Mouse (Mus musculus): ENCODE data around the gene Sdc3. TPM values are rescaled to one million over a fixed set of nuclear protein-coding genes. Genes with fewer than 3 reads are reported as not detected.

The Sdc3 gene
- polyA plus RNA-seq, 1 experiment from 2014 or later, result 113 TPM

DNA sequence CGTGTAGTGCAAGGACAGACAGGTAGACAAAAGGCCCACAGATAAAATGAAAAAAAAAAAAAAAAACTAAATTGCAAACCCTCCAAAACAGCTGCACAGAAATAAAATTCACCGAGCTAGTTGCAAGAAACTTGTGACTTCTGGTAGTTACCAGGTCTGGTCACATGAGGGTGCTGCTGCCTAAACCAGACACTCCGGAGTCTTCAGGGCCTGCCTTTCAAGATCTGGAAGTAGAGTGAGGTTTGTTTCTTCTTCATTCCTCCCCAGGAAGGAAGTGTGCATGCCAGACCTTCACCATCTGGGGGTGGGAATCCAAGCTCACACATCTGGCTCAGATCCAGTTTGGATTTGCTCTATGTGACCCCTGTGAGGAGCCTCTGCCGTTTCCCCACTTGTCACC lies 7.6 kb upstream of the Sdc3 start:
- Histone ChIP-seq H3K36me3 (ENCODE audit: control insufficient read depth, insufficient read depth) (peaks cover 4% of the 10 kb centered on the region), H3K27me3 (replicated peaks; ENCODE audit: control insufficient read depth, insufficient read depth, low read length) (no peaks in the 10 kb centered on the region), H3K4me1 (replicated peaks; ENCODE audit: control insufficient read depth, insufficient read depth, low read length) (no peaks in the 10 kb centered on the region), H3K27ac (ENCODE audit: low read length) (no peak overlapping the region), H3K9ac (replicated peaks; ENCODE audit: low read depth, low read length) (no peak overlapping the region), H3K4me2 (ENCODE audit: low read length) (no peak overlapping the region), H3K4me3 (replicated peaks; ENCODE audit: low read length) (no peak overlapping the region), H3K9me3 (ENCODE audit: control insufficient read depth, low read length) (no peaks in the 10 kb centered on the region)
- 30% methylated on average over 4 of the region's 4 CpGs for WGBS
- ATAC-seq, result peak; percentile 43; the same call in 1 of the 2 replicates

- H3K4me3 ChIP-seq (replicated peaks; ENCODE audit: low read length), result no peak overlapping the region
- ATAC-seq, result no peak
- 83% methylated on average over 5 of the region's 5 CpGs for WGBS
Measured at GRCm38 (mm10) chr4:130787530-130787929, 4.8 kb upstream of the Sdc3 start.

GRCm38 (mm10) chr4:130790180-130790579 lies 2.2 kb upstream of the Sdc3 start:
- H3K9ac ChIP-seq (replicated peaks; ENCODE audit: low read depth, low read length), result no peak overlapping the region
- H3K4me1 ChIP-seq (replicated peaks; ENCODE audit: control insufficient read depth, insufficient read depth, low read length), result peaks cover 25% of the 10 kb centered on the region
- H3K27me3 ChIP-seq (replicated peaks; ENCODE audit: control insufficient read depth, insufficient read depth, low read length), result no peaks in the 10 kb centered on the region
- no peak overlapping the region for H3K4me3 ChIP-seq (replicated peaks; ENCODE audit: low read length)
- H3K4me2 ChIP-seq (ENCODE audit: low read length), result no peak overlapping the region
- no peaks in the 10 kb centered on the region for H3K9me3 ChIP-seq (ENCODE audit: control insufficient read depth, low read length)
- 7% methylated on average over 6 of the region's 6 CpGs for WGBS
- peak; percentile 41; the same call in 1 of the 2 replicates for ATAC-seq
- H3K36me3 ChIP-seq (ENCODE audit: control insufficient read depth, insufficient read depth), result no peaks in the 10 kb centered on the region
- H3K27ac ChIP-seq (ENCODE audit: low read length), result no peak overlapping the region

More at GRCm38 (mm10) chr4:130787530-130787929, 4.8 kb upstream of the Sdc3 start:
- Histone ChIP-seq H3K9me3 (ENCODE audit: control insufficient read depth, low read length) (no peaks in the 10 kb centered on the region), H3K36me3 (ENCODE audit: control insufficient read depth, insufficient read depth) (no peaks in the 10 kb centered on the region), H3K9ac (replicated peaks; ENCODE audit: low read depth, low read length) (no peak overlapping the region), H3K4me1 (replicated peaks; ENCODE audit: control insufficient read depth, insufficient read depth, low read length) (peaks cover 3% of the 10 kb centered on the region; the same call in 1 of the 2 replicates), H3K27me3 (replicated peaks; ENCODE audit: control insufficient read depth, insufficient read depth, low read length) (no peaks in the 10 kb centered on the region), H3K4me2 (ENCODE audit: low read length) (no peak overlapping the region), H3K27ac (ENCODE audit: low read length) (no peak overlapping the region)

DNA sequence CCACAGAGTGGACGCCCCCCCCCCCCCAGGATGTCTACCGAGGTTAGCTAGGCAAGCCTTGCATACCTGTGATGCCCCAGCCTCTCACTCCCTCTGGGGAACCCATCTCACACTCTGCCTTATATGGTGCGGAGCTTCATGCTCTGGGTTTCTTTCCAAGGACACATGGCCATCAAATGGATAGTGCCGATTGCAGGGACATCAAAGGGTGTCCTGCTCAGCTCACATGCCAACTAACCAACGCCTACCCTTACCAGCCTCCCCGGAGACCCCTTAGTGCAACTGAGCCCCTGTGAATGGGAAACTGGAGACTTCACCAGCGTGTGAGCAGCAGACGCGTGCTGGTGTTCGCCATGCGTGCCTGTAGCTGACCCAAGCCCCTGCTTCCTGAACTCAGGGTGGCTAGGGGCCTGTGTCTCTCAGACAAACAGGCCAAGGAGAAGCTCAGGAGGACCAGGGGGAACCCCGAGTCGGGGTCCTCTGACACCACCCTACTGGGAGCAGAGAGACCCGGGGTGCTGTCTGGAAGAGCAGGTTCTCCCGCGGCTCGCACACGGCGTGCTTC lies 444 bp upstream of the Sdc3 start:
- Histone ChIP-seq H3K4me3 (replicated peaks; ENCODE audit: low read length) (peak overlapping the region; percentile 89), H3K4me2 (ENCODE audit: low read length) (peak overlapping the region; percentile 84), H3K4me1 (replicated peaks; ENCODE audit: control insufficient read depth, insufficient read depth, low read length) (peaks cover 31% of the 10 kb centered on the region), H3K9me3 (ENCODE audit: control insufficient read depth, low read length) (no peaks in the 10 kb centered on the region), H3K36me3 (ENCODE audit: control insufficient read depth, insufficient read depth) (no peaks in the 10 kb centered on the region), H3K27ac (ENCODE audit: low read length) (peak overlapping the region; percentile 78; the same call in 1 of the 2 replicates), H3K9ac (replicated peaks; ENCODE audit: low read depth, low read length) (peak overlapping the region; percentile 99), H3K27me3 (replicated peaks; ENCODE audit: control insufficient read depth, insufficient read depth, low read length) (no peaks in the 10 kb centered on the region)
- WGBS, result 6% methylated on average over 17 of the region's 19 CpGs
- peak; percentile 51 for ATAC-seq

GRCm38 (mm10) chr4:130793180-130793501 lies 804 bp downstream of the Sdc3 start:
- Histone ChIP-seq H3K4me3 (replicated peaks; ENCODE audit: low read length) (peak overlapping the region; percentile 89), H3K36me3 (ENCODE audit: control insufficient read depth, insufficient read depth) (no peaks in the 10 kb centered on the region), H3K9me3 (ENCODE audit: control insufficient read depth, low read length) (no peaks in the 10 kb centered on the region), H3K9ac (replicated peaks; ENCODE audit: low read depth, low read length) (peak overlapping the region; percentile 99), H3K27me3 (replicated peaks; ENCODE audit: control insufficient read depth, insufficient read depth, low read length) (no peaks in the 10 kb centered on the region), H3K4me2 (ENCODE audit: low read length) (peak overlapping the region; percentile 84), H3K27ac (ENCODE audit: low read length) (peak overlapping the region; percentile 78; the same call in 1 of the 2 replicates), H3K4me1 (replicated peaks; ENCODE audit: control insufficient read depth, insufficient read depth, low read length) (peaks cover 43% of the 10 kb centered on the region)
- no peak for ATAC-seq
- WGBS, result 44% methylated on average over 7 of the region's 7 CpGs

DNA sequence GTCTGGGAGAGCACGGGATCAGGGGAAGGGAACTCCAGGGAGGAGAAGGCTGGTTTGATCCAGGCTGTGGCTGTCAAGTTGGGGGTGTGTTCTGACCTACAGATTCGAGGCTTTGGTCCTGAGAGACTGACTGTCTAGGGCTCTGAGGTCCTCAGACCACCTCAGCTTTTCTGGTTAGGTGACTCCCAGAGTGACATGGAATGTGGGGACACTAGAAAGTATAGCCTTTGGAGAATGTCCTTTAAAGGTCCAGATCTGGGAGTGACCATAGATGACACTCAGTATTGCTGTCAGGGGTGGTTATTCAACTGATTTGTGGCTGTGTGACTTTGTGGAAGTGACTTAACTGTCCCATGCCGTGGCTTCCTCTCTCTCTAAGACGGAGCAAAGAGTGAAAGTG lies 2.4 kb downstream of the Sdc3 start:
- H3K9me3 ChIP-seq (ENCODE audit: control insufficient read depth, low read length), result no peaks in the 10 kb centered on the region
- no peaks in the 10 kb centered on the region for H3K36me3 ChIP-seq (ENCODE audit: control insufficient read depth, insufficient read depth)
- no peak for ATAC-seq
- H3K4me3 ChIP-seq (replicated peaks; ENCODE audit: low read length), result peak overlapping the region; percentile 20
- no peak overlapping the region for H3K27ac ChIP-seq (ENCODE audit: low read length)
- H3K27me3 ChIP-seq (replicated peaks; ENCODE audit: control insufficient read depth, insufficient read depth, low read length), result no peaks in the 10 kb centered on the region
- H3K4me1 ChIP-seq (replicated peaks; ENCODE audit: control insufficient read depth, insufficient read depth, low read length), result peaks cover 57% of the 10 kb centered on the region
- 52% methylated on average over 4 of the region's 4 CpGs for WGBS
- H3K9ac ChIP-seq (replicated peaks; ENCODE audit: low read depth, low read length), result peak overlapping the region; percentile 40
- peak overlapping the region; percentile 48 for H3K4me2 ChIP-seq (ENCODE audit: low read length)

DNA sequence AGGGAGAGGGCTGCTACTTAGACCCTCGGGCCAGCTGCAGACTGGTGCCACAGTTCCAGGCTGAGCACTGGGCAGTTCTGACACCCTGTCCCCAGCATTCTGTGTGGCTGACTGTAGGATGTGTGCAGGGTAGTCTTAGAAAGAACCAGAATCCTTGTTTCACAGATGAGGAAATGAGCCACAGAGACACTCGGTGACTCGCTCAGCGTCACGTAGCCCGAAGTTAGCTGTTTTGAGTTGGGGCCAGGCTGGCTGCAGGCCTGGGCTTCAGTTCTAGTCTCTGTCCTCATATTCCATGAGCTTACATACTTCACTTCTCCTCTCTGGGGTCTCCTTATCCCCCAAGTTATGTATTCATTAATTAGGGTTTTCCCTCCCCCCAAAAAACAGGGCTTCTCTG lies 3.6 kb downstream of the Sdc3 start:
- Histone ChIP-seq H3K4me3 (replicated peaks; ENCODE audit: low read length) (no peak overlapping the region), H3K4me1 (replicated peaks; ENCODE audit: control insufficient read depth, insufficient read depth, low read length) (peaks cover 57% of the 10 kb centered on the region), H3K36me3 (ENCODE audit: control insufficient read depth, insufficient read depth) (no peaks in the 10 kb centered on the region), H3K27ac (ENCODE audit: low read length) (no peak overlapping the region), H3K9me3 (ENCODE audit: control insufficient read depth, low read length) (no peaks in the 10 kb centered on the region), H3K9ac (replicated peaks; ENCODE audit: low read depth, low read length) (no peak overlapping the region), H3K27me3 (replicated peaks; ENCODE audit: control insufficient read depth, insufficient read depth, low read length) (no peaks in the 10 kb centered on the region), H3K4me2 (ENCODE audit: low read length) (no peak overlapping the region)
- 90% methylated on average over 6 of the region's 6 CpGs for WGBS
- no peak for ATAC-seq

GRCm38 (mm10) chr4:130797201-130798051 lies 5.1 kb downstream of the Sdc3 start:
- Histone ChIP-seq H3K9me3 (ENCODE audit: control insufficient read depth, low read length) (no peaks in the 10 kb centered on the region), H3K9ac (replicated peaks; ENCODE audit: low read depth, low read length) (no peak overlapping the region), H3K4me3 (replicated peaks; ENCODE audit: low read length) (no peak overlapping the region), H3K4me1 (replicated peaks; ENCODE audit: control insufficient read depth, insufficient read depth, low read length) (peaks cover 63% of the 10 kb centered on the region), H3K27ac (ENCODE audit: low read length) (no peak overlapping the region), H3K4me2 (ENCODE audit: low read length) (no peak overlapping the region), H3K27me3 (replicated peaks; ENCODE audit: control insufficient read depth, insufficient read depth, low read length) (no peaks in the 10 kb centered on the region), H3K36me3 (ENCODE audit: control insufficient read depth, insufficient read depth) (no peaks in the 10 kb centered on the region)
- no peak for ATAC-seq
- 41% methylated on average over 15 of the region's 15 CpGs for WGBS

- Histone ChIP-seq H3K36me3 (ENCODE audit: control insufficient read depth, insufficient read depth) (no peaks in the 10 kb centered on the region), H3K4me1 (replicated peaks; ENCODE audit: control insufficient read depth, insufficient read depth, low read length) (peaks cover 65% of the 10 kb centered on the region), H3K27me3 (replicated peaks; ENCODE audit: control insufficient read depth, insufficient read depth, low read length) (no peaks in the 10 kb centered on the region), H3K4me2 (ENCODE audit: low read length) (no peak overlapping the region), H3K4me3 (replicated peaks; ENCODE audit: low read length) (no peak overlapping the region), H3K27ac (ENCODE audit: low read length) (no peak overlapping the region), H3K9me3 (ENCODE audit: control insufficient read depth, low read length) (no peaks in the 10 kb centered on the region), H3K9ac (replicated peaks; ENCODE audit: low read depth, low read length) (no peak overlapping the region)
- no peak for ATAC-seq
- WGBS, result 62% methylated on average over 1 of the region's 1 CpGs
Measured at GRCm38 (mm10) chr4:130798416-130798815, 6.1 kb downstream of the Sdc3 start.

Measured in forebrain, embryonic 16.5 days (tissue).